Mouse (Mus musculus) bone marrow, adult 2 months (tissue): Measurements from ENCODE around the gene Zbtb8b.

ENCODE experiments used
- CTCF ChIP-seq: fragments of 200-500 bp; IDR thresholded peaks from 2 replicates; pipeline ENCODE4 v1.5.1; 2011; ENCODE audit warnings: low read length, control low read depth; ENCODE audit not compliant: control insufficient read depth, insufficient read depth
- POLR2A ChIP-seq: fragments of 200-500 bp; IDR thresholded peaks from 2 replicates; pipeline ENCODE4 v1.6.1; 2011; ENCODE audit warnings: low read depth, mild to moderate bottlenecking, control low read depth, low read length, borderline replicate concordance; ENCODE audit not compliant: control insufficient read depth

DNA sequence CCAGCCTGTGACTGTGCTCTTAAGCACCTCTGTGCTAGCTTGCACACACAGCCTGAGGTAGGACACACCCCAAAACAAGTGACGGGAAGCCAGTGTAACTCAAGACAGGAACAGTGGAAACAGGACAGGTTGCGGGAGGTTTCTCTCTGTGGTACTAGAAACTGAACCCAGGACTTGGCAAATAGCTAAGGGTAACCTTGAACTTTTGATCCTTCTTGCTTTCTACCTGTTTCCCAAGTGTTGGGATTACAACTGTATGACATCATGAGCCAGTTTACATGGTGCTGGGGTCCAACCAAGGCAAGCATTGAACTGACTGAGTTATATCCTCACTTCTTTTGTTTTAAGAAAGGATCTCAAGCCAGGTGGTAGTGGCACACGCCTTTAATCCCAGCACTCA lies 39.2 kb upstream of the Zbtb8b start:
- TF ChIP-seq CTCF (no peak), POLR2A (no peak)
